Mouse (Mus musculus): ENCODE data around the gene Btn1a1. TPM values are rescaled to one million over a fixed set of nuclear protein-coding genes. Genes with fewer than 3 reads are reported as not detected.

Gene Btn1a1
- polyA plus RNA-seq, 1 experiment, result 2.4 TPM

- TF ChIP-seq GATA1 (IDR thresholded peaks at IDR 0.05; ENCODE audit: low read length), result no peak
Observed at GRCm38 (mm10) chr13:23495526-23495925, 29.8 kb upstream of the Btn1a1 start.

- TF ChIP-seq GATA1 (IDR thresholded peaks at IDR 0.05; ENCODE audit: low read length), result no peak
Observed at GRCm38 (mm10) chr13:23491990-23492389, 26.3 kb upstream of the Btn1a1 start.

- no peak for TF ChIP-seq GATA1 (IDR thresholded peaks at IDR 0.05; ENCODE audit: low read length)
Observed at GRCm38 (mm10) chr13:23491263-23491662, 25.6 kb upstream of the Btn1a1 start.

GRCm38 (mm10) chr13:23490863-23491262, 25.2 kb upstream of the Btn1a1 start:
- TF ChIP-seq GATA1 (IDR thresholded peaks at IDR 0.05; ENCODE audit: low read length), result no peak

GRCm38 (mm10) chr13:23488400-23489322, 23.0 kb upstream of the Btn1a1 start, which contains the start of gene Btn2a2:
Btn2a2 (minus strand) TSS chr13:23488857.
- TF ChIP-seq GATA1 (IDR thresholded peaks at IDR 0.05; ENCODE audit: low read length), result no peak

GRCm38 (mm10) chr13:23485271-23485670, 19.6 kb upstream of the Btn1a1 start:
- TF ChIP-seq GATA1 (IDR thresholded peaks at IDR 0.05; ENCODE audit: low read length), result no peak

- TF ChIP-seq GATA1 (IDR thresholded peaks at IDR 0.05; ENCODE audit: low read length), result no peak
Observed at GRCm38 (mm10) chr13:23483153-23483552, 17.5 kb upstream of the Btn1a1 start.

GRCm38 (mm10) chr13:23475658-23476057, 10.0 kb upstream of the Btn1a1 start:
- TF ChIP-seq GATA1 (IDR thresholded peaks at IDR 0.05; ENCODE audit: low read length), result no peak

GRCm38 (mm10) chr13:23466911-23467310, 1.2 kb upstream of the Btn1a1 start:
- TF ChIP-seq GATA1 (IDR thresholded peaks at IDR 0.05; ENCODE audit: low read length), result no peak

GRCm38 (mm10) chr13:23466306-23466705, 605 bp upstream of the Btn1a1 start:
- no peak for TF ChIP-seq GATA1 (IDR thresholded peaks at IDR 0.05; ENCODE audit: low read length)

GRCm38 (mm10) chr13:23464841-23465366, 797 bp downstream of the Btn1a1 start:
- TF ChIP-seq GATA1 (IDR thresholded peaks at IDR 0.05; ENCODE audit: low read length), result no peak

GRCm38 (mm10) chr13:23464224-23464637, 1.5 kb downstream of the Btn1a1 start:
- TF ChIP-seq GATA1 (IDR thresholded peaks at IDR 0.05; ENCODE audit: low read length), result no peak

- TF ChIP-seq GATA1 (IDR thresholded peaks at IDR 0.05; ENCODE audit: low read length), result no peak
Observed at GRCm38 (mm10) chr13:23463381-23464223, 2.1 kb downstream of the Btn1a1 start.

GRCm38 (mm10) chr13:23462669-23463068, 3.0 kb downstream of the Btn1a1 start:
- no peak for TF ChIP-seq GATA1 (IDR thresholded peaks at IDR 0.05; ENCODE audit: low read length)

GRCm38 (mm10) chr13:23462063-23462462, 3.6 kb downstream of the Btn1a1 start:
- no peak for TF ChIP-seq GATA1 (IDR thresholded peaks at IDR 0.05; ENCODE audit: low read length)

Measured in G1E-ER4 (cell line).